Mouse (Mus musculus) forebrain, embryonic 12.5 days (tissue): ENCODE results near the gene Gng5. TPM values are rescaled to one million over a fixed set of nuclear protein-coding genes. Genes with fewer than 3 reads are reported as not detected.

ENCODE experiments used
- ATAC-seq: fragments of 200-750 bp; cut with Nextera tagmentation; 2 replicates; pipeline ENCODE4 v1.8.0; 2017; ENCODE audit warnings: moderate TSS enrichment; ENCODE audit not compliant: low FRiP score
- H3K27ac ChIP-seq: fragments of 300-500 bp; sonication (generic); 2 replicates; pipeline ENCODE4 v1.5.1; 2016; ENCODE audit warnings: mild to moderate bottlenecking
- H3K27me3 ChIP-seq: fragments of 300-500 bp; sonication (generic); 2 replicates; pipeline ENCODE4 v1.6.1; 2016; ENCODE audit warnings: mild to moderate bottlenecking
- H3K36me3 ChIP-seq: fragments of 300-500 bp; sonication (generic); replicated peaks from 2 replicates; pipeline ENCODE4 v1.6.1; 2016; ENCODE audit warnings: mild to moderate bottlenecking
- H3K4me1 ChIP-seq: fragments of 300-500 bp; sonication (generic); 2 replicates; pipeline ENCODE4 v1.6.1; 2016
- H3K4me2 ChIP-seq: fragments of 300-500 bp; sonication (generic); 2 replicates; pipeline ENCODE4 v1.6.1; 2016; ENCODE audit warnings: mild to moderate bottlenecking, moderate library complexity
- H3K4me3 ChIP-seq: fragments of 300-500 bp; sonication (generic); replicated peaks from 2 replicates; pipeline ENCODE4 v1.5.1; 2016; ENCODE audit warnings: mild to moderate bottlenecking
- H3K9ac ChIP-seq: fragments of 300-500 bp; sonication (generic); 2 replicates; pipeline ENCODE4 v1.6.1; 2016; ENCODE audit warnings: mild to moderate bottlenecking
- H3K9me3 ChIP-seq: fragments of 300-500 bp; sonication (generic); 2 replicates; pipeline ENCODE4 v1.6.1; 2016
- WGBS: fragments of 180-500 bp; shearing (Covaris S2); methylation state at CpG from one replicate; pipeline ENCODE4 v1.1.7; 2016; 5-methylcytosine and 5-hydroxymethylcytosine counted together
- polyA plus RNA-seq: library from polyadenylated mRNA; unstranded; fragments of >200 nt; fragmentation: Nextera tagmentation; extraction: Ambion mirVana; gene quantifications from 2 replicates; pipeline ENCODE4 v1.2.1, GENCODE M21; 2016

Gng5 gene
- polyA plus RNA-seq, 1 experiment from 2014 or later = 914 TPM

GRCm38 (mm10) chr3:146554816-146555215 is 55.2 kb downstream of the Gng5 start:
- WGBS = 85% methylated on average over 7 of the region's 7 CpGs

More at GRCm38 (mm10) chr3:146554816-146555215, 55.2 kb downstream of the Gng5 start:
- Histone ChIP-seq H3K36me3 (no peaks in the 10 kb centered on the region), H3K4me3 (no peak overlapping the region), H3K9ac (no peak overlapping the region), H3K27me3 (no peaks in the 10 kb centered on the region), H3K27ac (no peak overlapping the region), H3K4me1 (no peaks in the 10 kb centered on the region), H3K4me2 (no peak overlapping the region), H3K9me3 (no peaks in the 10 kb centered on the region)
- no peak for ATAC-seq

Other genes starting within 250 kb of the Gng5 start
- gene Ssx2ip, start 95.2 kb upstream of the Gng5 start, polyA plus RNA-seq = 33.7 and 34.6 TPM in 2 replicates
- gene Ctbs, start 50.0 kb upstream of the Gng5 start, polyA plus RNA-seq = 4.6 and 5.5 TPM in 2 replicates
- gene Spata1, start 54 bp upstream of the Gng5 start, polyA plus RNA-seq = 6.9 and 7.7 TPM in 2 replicates
- gene Rpf1, start 21.6 kb downstream of the Gng5 start, polyA plus RNA-seq = 73.1 and 74.2 TPM in 2 replicates
- not detected in 2 replicates for gene Uox, start 70.6 kb downstream of the Gng5 start, polyA plus RNA-seq
- gene Dnase2b, start 115.8 kb downstream of the Gng5 start, polyA plus RNA-seq = not detected in 2 replicates
- gene 4930503B20Rik, start 151.5 kb downstream of the Gng5 start, polyA plus RNA-seq = not detected in 2 replicates
- 0.91 and 1.1 TPM in 2 replicates for gene Samd13, start 185.8 kb downstream of the Gng5 start, polyA plus RNA-seq